32 mouse cellular contexts compared by ENCODE assay signal in genomic region chr2:6105437-6105836, GRCm38 (mm10). TPM values are rescaled to one million over a fixed set of nuclear protein-coding genes. Genes with fewer than 3 reads are reported as not detected.
"Had no signal": no experiment of that assay in that cellular context is flagged by ENCODE, and none has a peak within 500 bp of the region (broad histone marks: within the 10 kb centered on the region; RNA-seq: fewer than 3 reads in every experiment).

No protein-coding gene starts in this region.

- H3K27ac ChIP-seq: left cerebral cortex, adult 2 months; limb, embryonic 10.5 days; limb, embryonic 12.5 days; limb, embryonic 13.5 days; limb, embryonic 15.5 days; liver, embryonic 13.5 days; liver, embryonic 14.5 days; liver, embryonic 15.5 days; lung, embryonic 15.5 days; macrophage; midbrain, embryonic 10.5 days; midbrain, embryonic 12.5 days; midbrain, embryonic 13.5 days; midbrain, embryonic 15.5 days; neural tube, embryonic 12.5 days had no signal

- DNase-seq: left cerebral cortex, postnatal 4 days; liver; liver, embryonic 13.5 days; lung, adult 18-20 months; lung, adult 2 months; lung, embryonic 14.5 days; lung, postnatal 10 days; lung, postnatal 14 days; lung, postnatal 36 days; midbrain, embryonic 14.5 days had no signal

- H3K4me3 ChIP-seq: left cerebral cortex, adult 2 months; limb, embryonic 10.5 days; limb, embryonic 12.5 days; limb, embryonic 13.5 days; limb, embryonic 15.5 days; liver, embryonic 13.5 days; liver, embryonic 15.5 days; lung, embryonic 15.5 days; megakaryocyte, embryonic 14.5 days; midbrain, embryonic 10.5 days; midbrain, embryonic 12.5 days; midbrain, embryonic 13.5 days; midbrain, embryonic 15.5 days; myocyte; neural tube, embryonic 12.5 days had no signal

- H3K4me2 ChIP-seq: limb, embryonic 12.5 days; limb, embryonic 13.5 days; limb, embryonic 15.5 days; liver, embryonic 13.5 days; liver, embryonic 15.5 days; lung, embryonic 14.5 days; lung, embryonic 15.5 days; midbrain, embryonic 11.5 days; midbrain, embryonic 12.5 days; midbrain, embryonic 13.5 days; midbrain, embryonic 15.5 days; neural tube, embryonic 12.5 days had no signal

- H3K9me3 ChIP-seq: limb, embryonic 10.5 days; limb, embryonic 12.5 days; limb, embryonic 13.5 days; limb, embryonic 15.5 days; liver, embryonic 13.5 days; liver, embryonic 15.5 days; lung, embryonic 15.5 days; midbrain, embryonic 10.5 days; midbrain, embryonic 12.5 days; midbrain, embryonic 13.5 days; midbrain, embryonic 15.5 days; neural tube, embryonic 12.5 days had no signal

- H3K9ac ChIP-seq: limb, embryonic 12.5 days; limb, embryonic 13.5 days; limb, embryonic 15.5 days; liver, embryonic 13.5 days; liver, embryonic 14.5 days; liver, embryonic 15.5 days; lung, embryonic 14.5 days; lung, embryonic 15.5 days; midbrain, embryonic 12.5 days; midbrain, embryonic 13.5 days; midbrain, embryonic 15.5 days; neural tube, embryonic 12.5 days had no signal

- H3K36me3 ChIP-seq: limb, embryonic 10.5 days; limb, embryonic 12.5 days; limb, embryonic 13.5 days; limb, embryonic 15.5 days; liver, embryonic 13.5 days; lung, embryonic 15.5 days; midbrain, embryonic 10.5 days; midbrain, embryonic 12.5 days; midbrain, embryonic 13.5 days; midbrain, embryonic 15.5 days; neural tube, embryonic 12.5 days had no signal

- ATAC-seq: lung, postnatal 0 days; midbrain, embryonic 13.5 days; midbrain, embryonic 15.5 days; midbrain, embryonic 16.5 days had no signal

RNA-seq across cellular contexts. Expression of gene Proser2, which starts 24.6 kb away (rescaled TPM):
- total RNA-seq: megakaryocyte progenitor cell, adult 5-6 weeks; megakaryocyte-erythroid progenitor cell, adult 5-6 weeks; monocyte, adult 5-6 weeks had no signal
- polyA plus RNA-seq: macrophage had no signal
